Mouse (Mus musculus) liver, embryonic 14.5 days (tissue): ENCODE results near the gene Rdh8. TPM values are rescaled to one million over a fixed set of nuclear protein-coding genes. Genes with fewer than 3 reads are reported as not detected.
A peak's percentile ranks its signal among the peaks of the same experiment; 100 is the strongest.

ENCODE experiments used
- ATAC-seq: fragments of 200-750 bp; cut with Nextera tagmentation; 2 replicates; pipeline ENCODE4 v1.8.0; 2017; ENCODE audit warnings: moderate number of reproducible peaks, mild to moderate bottlenecking, moderate library complexity; ENCODE audit not compliant: insufficient read depth
- DNase-seq, 3 experiments: peaks; one replicate each; pipeline ENCODE4 v3.0.0-alpha.2; 2012 to 2013; ENCODE audit warnings: low read depth in 3 of 3, low spot score in 3 of 3
- H3K27ac ChIP-seq: fragments of 300-500 bp; sonication (generic); 2 replicates; pipeline ENCODE4 v1.5.1; 2014; ENCODE audit warnings: moderate library complexity, mild to moderate bottlenecking, control low read depth, inconsistent platforms
- H3K27me3 ChIP-seq: fragments of 300-500 bp; sonication (generic); 2 replicates; pipeline ENCODE4 v1.6.1; 2014; ENCODE audit warnings: mild to moderate bottlenecking, low read length, moderate library complexity; ENCODE audit not compliant: control insufficient read depth, insufficient read depth
- H3K36me3 ChIP-seq: fragments of 300-500 bp; sonication (generic); replicated peaks from 2 replicates; pipeline ENCODE4 v1.6.1; 2014; ENCODE audit warnings: low read depth; ENCODE audit not compliant: control insufficient read depth, insufficient read depth
- H3K4me1 ChIP-seq, 2 experiments: fragments of 200-500 bp in 1 of 2; fragments of 300-500 bp in 1 of 2; sonication (generic) in 1 of 2; replicated peaks; 2 replicates each; pipeline ENCODE4 v1.6.1; 2012 to 2014; ENCODE audit warnings: antibody characterized with exemption in 1 of 2, inconsistent platforms in 1 of 2, low read length in 1 of 2; ENCODE audit not compliant: control insufficient read depth in 2 of 2, insufficient read depth in 2 of 2
- H3K4me2 ChIP-seq: fragments of 300-500 bp; sonication (generic); 2 replicates; pipeline ENCODE4 v1.6.1; 2014; ENCODE audit warnings: low read depth, mild to moderate bottlenecking, control low read depth, moderate library complexity
- H3K4me3 ChIP-seq, 2 experiments: fragments of 200-500 bp in 1 of 2; fragments of 300-500 bp in 1 of 2; sonication (generic) in 1 of 2; 2 replicates each; pipeline ENCODE4 v1.5.1; 2012 to 2014; ENCODE audit warnings: low read depth in 2 of 2, low read length in 2 of 2, mild to moderate bottlenecking in 2 of 2, control low read depth in 1 of 2, inconsistent platforms in 1 of 2, moderate library complexity in 1 of 2; ENCODE audit not compliant: insufficient read depth in 1 of 2
- H3K9ac ChIP-seq: fragments of 300-500 bp; sonication (generic); replicated peaks from 2 replicates; pipeline ENCODE4 v1.6.1; 2014; ENCODE audit warnings: mild to moderate bottlenecking, control low read depth, moderate library complexity
- H3K9me3 ChIP-seq: fragments of 300-500 bp; sonication (generic); 2 replicates; pipeline ENCODE4 v1.6.1; 2016; ENCODE audit warnings: low read length, mixed read lengths; ENCODE audit not compliant: control insufficient read depth
- CTCF ChIP-seq: IDR thresholded peaks from 2 replicates; pipeline ENCODE4 v1.5.1; 2016; ENCODE audit warnings: antibody characterized with exemption, low read depth, control low read depth
- EP300 ChIP-seq: IDR thresholded peaks from 2 replicates; pipeline ENCODE4 v1.6.1; 2016; ENCODE audit warnings: antibody characterized with exemption, low read depth
- WGBS: fragments of 180-500 bp; shearing (Covaris S2); extraction: QIAGEN DNeasy Blood & Tissue Kit; methylation state at CpG from one replicate; pipeline ENCODE4 v1.1.7; 2014; ENCODE audit not compliant: insufficient replicate concordance; 5-methylcytosine and 5-hydroxymethylcytosine counted together
- polyA plus RNA-seq, 2 experiments: library from polyadenylated mRNA; depleted of rRNA in 1 of 2; stranded (reverse) in 1 of 2; unstranded in 1 of 2; fragments of >200 nt; fragmentation: Nextera tagmentation in 1 of 2; extraction: Ambion mirVana in 1 of 2; gene quantifications; 2 replicates each; pipeline versions ENCODE4 v1.2.1 to v1.2.3; 2012 to 2014

Gene Rdh8
- polyA plus RNA-seq, 2 experiments: not detected

DNA sequence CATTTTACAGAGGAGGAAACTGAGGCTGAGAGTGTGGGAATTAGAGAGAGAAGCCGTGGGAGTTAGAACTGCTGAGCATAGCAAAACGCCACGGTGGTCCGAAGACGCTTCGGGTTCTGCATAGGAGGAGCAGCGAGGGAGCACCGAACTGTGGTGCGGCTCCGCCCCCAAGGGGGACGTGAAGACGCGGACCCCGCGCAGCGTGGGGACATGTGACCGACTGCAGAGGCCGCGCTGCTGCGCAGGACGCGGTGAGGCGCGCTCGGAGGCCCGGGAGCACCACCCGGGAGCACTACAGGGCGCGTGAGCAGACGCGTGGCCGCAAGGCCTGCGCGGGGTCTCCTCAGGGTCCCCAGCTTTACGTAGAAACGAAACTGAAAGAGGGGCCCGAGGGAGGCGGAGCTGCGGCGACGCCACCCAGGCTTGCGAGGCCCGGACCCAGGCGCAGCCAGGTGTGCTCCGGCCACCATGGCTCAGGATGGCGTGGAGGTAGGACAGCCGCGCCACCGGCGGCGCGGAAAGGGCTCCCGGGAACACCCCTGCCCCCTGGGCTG lies 50.2 kb downstream of the Rdh8 start, which contains the start of gene A230050P20Rik:
TSS of gene A230050P20Rik (plus strand) at position 195 of the 554 bp plus-strand sequence.
- no peaks in the 10 kb centered on the region for H3K9me3 ChIP-seq
- TF ChIP-seq EP300 (no peak), CTCF (no peak)
- peak; percentile 42; the same call in 1 of the 2 replicates for ATAC-seq
- 4% methylated on average over 51 of the region's 53 CpGs for WGBS
- peaks cover 14% of the 10 kb centered on the region for H3K27me3 ChIP-seq
- H3K36me3 ChIP-seq: no peaks in the 10 kb centered on the region
- peak within 1 kb of the TSS; percentile 37 to 63 for H3K4me3 ChIP-seq
- no peak for DNase-seq
- H3K27ac ChIP-seq: no peak within 1 kb of the TSS
- peaks cover 0 to 2% of the 10 kb centered on the region in 2 experiments; a peak in 1 of 4 replicates for H3K4me1 ChIP-seq
- peak within 1 kb of the TSS; percentile 44 for H3K9ac ChIP-seq
- peak within 1 kb of the TSS; percentile 67 for H3K4me2 ChIP-seq

DNA sequence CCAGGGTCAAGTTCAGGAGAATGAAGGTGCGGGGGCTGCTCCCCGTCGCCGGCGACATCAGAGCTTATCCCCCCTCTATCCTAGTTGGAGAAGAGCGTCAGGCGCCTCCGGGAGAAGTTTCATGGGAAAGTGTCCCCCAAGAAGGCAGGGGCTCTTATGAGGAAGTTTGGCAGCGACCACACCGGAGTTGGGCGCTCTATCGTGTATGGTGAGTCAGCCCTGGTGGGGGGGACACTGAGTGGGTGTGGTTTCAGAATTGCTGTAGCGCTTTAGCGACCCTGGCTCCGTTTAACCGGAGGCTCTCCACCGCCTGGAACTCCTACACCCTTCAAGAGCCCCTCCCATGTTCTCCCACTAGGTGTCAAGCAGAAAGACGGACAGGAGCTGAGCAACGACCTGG lies 50.9 kb downstream of the Rdh8 start:
- H3K9me3 ChIP-seq: no peaks in the 10 kb centered on the region
- H3K4me3 ChIP-seq: peak overlapping the region; percentile 37 to 63; a peak in 3 of 4 replicates
- no peaks in the 10 kb centered on the region for H3K36me3 ChIP-seq
- H3K9ac ChIP-seq: no peak overlapping the region
- DNase-seq (no peak), ATAC-seq (no peak)
- no peak overlapping the region for H3K27ac ChIP-seq
- no peak for TF ChIP-seq EP300
- no peak for TF ChIP-seq CTCF
- peaks cover 14% of the 10 kb centered on the region for H3K27me3 ChIP-seq
- WGBS: 7% methylated on average over 19 of the region's 19 CpGs
- H3K4me1 ChIP-seq: peaks cover 0 to 2% of the 10 kb centered on the region in 2 experiments; a peak in 1 of 4 replicates
- H3K4me2 ChIP-seq: peak overlapping the region; percentile 67

DNA sequence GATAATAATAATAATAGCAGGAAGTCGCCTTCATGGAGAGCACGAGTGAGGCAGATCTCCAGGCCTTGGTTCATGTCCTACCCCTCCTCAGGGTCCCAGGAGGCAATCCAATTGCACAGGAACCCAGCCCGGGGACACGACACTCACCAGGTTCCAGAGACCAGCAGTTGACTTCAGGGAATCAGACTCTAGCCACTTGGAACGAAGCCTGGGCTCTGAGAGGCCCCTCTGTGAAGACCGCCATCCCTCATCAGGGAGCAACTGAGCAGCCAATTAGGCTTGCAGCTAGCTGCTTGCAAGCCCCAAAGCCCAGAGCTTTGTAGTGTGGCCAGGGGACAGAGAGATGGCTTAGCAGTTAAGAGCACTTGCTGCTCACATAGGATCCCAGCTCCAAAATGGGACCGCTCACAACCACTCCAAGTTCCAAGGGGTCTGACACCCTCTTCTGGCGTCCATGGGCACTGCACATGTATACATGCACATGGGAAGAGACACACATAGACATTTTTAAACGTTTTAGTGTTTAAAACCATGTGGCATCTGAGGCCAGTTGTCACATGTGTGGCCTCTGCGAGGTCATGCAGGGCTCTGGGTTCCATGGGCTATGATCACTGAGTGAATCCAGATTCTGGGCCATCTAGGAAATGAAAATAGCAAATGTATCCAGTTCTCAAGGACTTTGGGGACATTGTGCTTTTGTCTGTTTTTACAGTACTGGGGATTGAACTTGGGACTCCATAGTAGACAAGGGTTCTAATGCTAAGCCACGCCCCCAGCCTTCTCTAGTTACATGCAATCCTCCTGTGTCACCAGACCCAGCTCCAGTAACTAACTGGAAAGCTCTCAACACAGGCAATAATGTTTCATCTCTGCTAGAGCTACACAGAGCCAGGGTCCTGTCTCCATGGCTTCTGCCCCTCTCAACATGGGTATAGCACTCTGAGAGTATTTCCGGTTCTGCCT lies 52.2 kb downstream of the Rdh8 start:
- Histone ChIP-seq H3K9me3 (no peaks in the 10 kb centered on the region), H3K4me3 (no peak overlapping the region), H3K4me1 (peaks cover 0 to 2% of the 10 kb centered on the region in 2 experiments; a peak in 1 of 4 replicates), H3K4me2 (no peak overlapping the region), H3K36me3 (no peaks in the 10 kb centered on the region), H3K27ac (no peak overlapping the region), H3K27me3 (peaks cover 14% of the 10 kb centered on the region), H3K9ac (no peak overlapping the region)
- DNase-seq: no peak
- ATAC-seq: no peak
- WGBS: 69% methylated on average over 12 of the region's 12 CpGs
- TF ChIP-seq EP300: no peak
- peak; percentile 35; the same call in 1 of the 2 replicates for TF ChIP-seq CTCF

DNA sequence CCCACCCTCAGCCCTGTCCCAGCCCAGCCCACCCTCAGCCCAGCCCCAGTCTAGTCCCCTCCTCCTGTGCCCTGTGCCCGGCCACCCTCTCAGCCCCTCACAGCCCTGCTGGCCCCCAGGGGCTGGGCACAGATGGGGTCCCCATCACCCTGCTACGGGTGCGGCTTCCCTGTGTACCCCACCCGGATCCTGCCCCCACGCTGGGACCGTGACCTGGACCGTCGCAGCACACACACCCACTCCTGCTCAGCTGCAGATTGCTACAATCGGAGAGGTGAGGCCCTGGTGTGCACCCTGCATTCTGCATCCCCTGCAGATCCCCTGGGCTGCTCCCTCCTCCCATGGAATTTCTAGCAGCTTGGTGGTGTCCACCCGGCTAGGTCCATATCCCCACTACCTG lies 54.7 kb downstream of the Rdh8 start:
- H3K36me3 ChIP-seq: no peaks in the 10 kb centered on the region
- H3K4me3 ChIP-seq: no peak overlapping the region
- no peak overlapping the region for H3K27ac ChIP-seq
- DNase-seq (no peak), ATAC-seq (no peak)
- WGBS: 76% methylated on average over 10 of the region's 10 CpGs
- H3K4me2 ChIP-seq: no peak overlapping the region
- H3K27me3 ChIP-seq: peaks cover 11% of the 10 kb centered on the region
- no peak overlapping the region for H3K9ac ChIP-seq
- TF ChIP-seq CTCF (no peak), EP300 (no peak)
- H3K4me1 ChIP-seq: peaks cover 0 to 6% of the 10 kb centered on the region in 2 experiments; a peak in 3 of 4 replicates
- no peaks in the 10 kb centered on the region for H3K9me3 ChIP-seq

DNA sequence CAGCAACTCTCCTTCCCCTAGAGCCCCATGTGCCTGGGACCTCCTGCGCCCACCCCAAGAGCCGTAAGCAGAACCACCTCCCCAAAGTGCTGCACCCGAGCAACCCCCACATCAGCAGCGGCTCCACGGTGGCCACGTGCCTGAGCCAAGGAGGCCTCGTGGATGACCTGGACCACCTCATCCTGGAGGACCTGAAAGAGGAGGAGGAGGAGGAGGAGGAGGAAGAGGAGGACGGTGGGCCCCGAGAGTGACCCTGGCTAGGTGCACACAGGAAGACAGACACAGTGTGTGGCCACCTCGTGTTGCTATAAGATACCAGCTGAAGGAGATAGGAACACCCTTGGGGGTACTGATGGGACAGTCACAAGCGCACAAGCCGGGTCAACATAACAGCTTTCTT lies 55.2 kb downstream of the Rdh8 start:
- Histone ChIP-seq H3K27me3 (peaks cover 8% of the 10 kb centered on the region), H3K9me3 (no peaks in the 10 kb centered on the region), H3K4me2 (no peak overlapping the region), H3K27ac (no peak overlapping the region), H3K4me3 (no peak overlapping the region), H3K4me1 (peaks cover 0 to 4% of the 10 kb centered on the region in 2 experiments; a peak in 3 of 4 replicates), H3K9ac (no peak overlapping the region), H3K36me3 (no peaks in the 10 kb centered on the region)
- WGBS: 77% methylated on average over 12 of the region's 12 CpGs
- TF ChIP-seq EP300: no peak
- TF ChIP-seq CTCF: no peak
- ATAC-seq: no peak
- no peak for DNase-seq
